Mouse (Mus musculus) CH12.LX (cell line): ENCODE results near the gene Smyd3. TPM values are rescaled to one million over a fixed set of nuclear protein-coding genes. Genes with fewer than 3 reads are reported as not detected.

Experiments used
- DNase-seq: peaks from one replicate; pipeline ENCODE4 v3.0.0-alpha.2; 2013; ENCODE audit errors: extremely low read depth
- H3K27ac ChIP-seq: 2 replicates; pipeline ENCODE4 v1.5.1; 2012; ENCODE audit warnings: low read depth, mild to moderate bottlenecking, control low read depth, moderate library complexity; ENCODE audit not compliant: insufficient read depth
- H3K27me3 ChIP-seq: replicated peaks from 2 replicates; pipeline ENCODE3; 2012; ENCODE audit warnings: inconsistent platforms
- H3K36me3 ChIP-seq, 2 experiments: replicated peaks in 1 of 2; 2 replicates each; pipeline versions ENCODE3 to v1.6.1; 2012; ENCODE audit warnings: inconsistent platforms in 1 of 2, low read length in 1 of 2, mild to moderate bottlenecking in 1 of 2, mixed read lengths in 1 of 2, moderate library complexity in 1 of 2; ENCODE audit not compliant: control insufficient read depth in 1 of 2, insufficient read depth in 1 of 2
- H3K4me1 ChIP-seq, 2 experiments: 2 replicates each; pipeline ENCODE4 v1.6.1; 2012; ENCODE audit warnings: inconsistent platforms in 1 of 2, moderate library complexity in 1 of 2; ENCODE audit not compliant: insufficient read depth in 2 of 2, control insufficient read depth in 1 of 2
- H3K4me2 ChIP-seq: 2 replicates; pipeline ENCODE4 v1.6.1; 2012; ENCODE audit warnings: low read depth, mild to moderate bottlenecking, control low read depth; ENCODE audit not compliant: poor library complexity, insufficient read depth, severe bottlenecking
- H3K4me3 ChIP-seq, 3 experiments: fragments of 150-350 bp in 1 of 3; sonication (generic) in 1 of 3; replicated peaks in 1 of 3; 2 replicates each; pipeline versions ENCODE3 to v1.5.1; 2011 to 2012; ENCODE audit warnings: low read depth in 2 of 3, low read length in 2 of 3, mild to moderate bottlenecking in 2 of 3, moderate library complexity in 2 of 3, control low read depth in 1 of 3, improper control_type of control experiment in 1 of 3, inconsistent platforms in 1 of 3, mixed read lengths in 1 of 3; ENCODE audit not compliant: poor library complexity in 1 of 3
- H3K79me2 ChIP-seq: replicated peaks from 2 replicates; pipeline ENCODE4 v1.6.1; 2012; ENCODE audit warnings: mild to moderate bottlenecking, moderate library complexity; ENCODE audit not compliant: control insufficient read depth, poor library complexity, insufficient read depth, severe bottlenecking; ENCODE audit errors: extremely low read depth
- H3K9ac ChIP-seq: 2 replicates; pipeline ENCODE4 v1.6.1; 2012; ENCODE audit warnings: low read depth, mild to moderate bottlenecking, control low read depth, moderate library complexity; ENCODE audit not compliant: insufficient read depth
- H3K9me3 ChIP-seq: replicated peaks from 2 replicates; pipeline ENCODE3; 2012; ENCODE audit warnings: low read length, inconsistent platforms, mixed read lengths
- BHLHE40 ChIP-seq: IDR thresholded peaks from 2 replicates; pipeline ENCODE4 v1.6.1; 2011; ENCODE audit warnings: mild to moderate bottlenecking, low read depth, low read length, improper control_type of control experiment
- CHD2 ChIP-seq: IDR thresholded peaks from 2 replicates; pipeline ENCODE4 v1.6.1; 2011; ENCODE audit warnings: low read length, improper control_type of control experiment
- CTCF ChIP-seq, 2 experiments: IDR thresholded peaks in 1 of 2; conservative IDR thresholded peaks in 1 of 2; 2 replicates each; pipeline ENCODE4 v1.5.1; 2011 to 2012; ENCODE audit warnings: low read depth in 2 of 2, low read length in 2 of 2, improper control_type of control experiment in 1 of 2, inconsistent platforms in 1 of 2, mild to moderate bottlenecking in 1 of 2, moderate library complexity in 1 of 2
- GABPA ChIP-seq: IDR thresholded peaks from 2 replicates; pipeline ENCODE4 v1.6.1; 2012; ENCODE audit warnings: low read depth, low read length, improper control_type of control experiment, inconsistent platforms; ENCODE audit not compliant: insufficient replicate concordance
- HCFC1 ChIP-seq: IDR thresholded peaks from 2 replicates; pipeline ENCODE4 v1.6.1; 2012; ENCODE audit warnings: low read depth, mild to moderate bottlenecking, inconsistent platforms, low read length, improper control_type of control experiment
- IRF4 ChIP-seq: IDR thresholded peaks from 2 replicates; pipeline ENCODE4 v1.6.1; 2014; ENCODE audit warnings: low read depth, mild to moderate bottlenecking, inconsistent platforms, low read length, improper control_type of control experiment
- JUND ChIP-seq: conservative IDR thresholded peaks from 2 replicates; pipeline ENCODE4 v1.6.1; 2011; ENCODE audit warnings: low read depth, low read length, improper control_type of control experiment
- MAFK ChIP-seq: IDR thresholded peaks from 2 replicates; pipeline ENCODE4 v1.6.1; 2011; ENCODE audit warnings: low read length, improper control_type of control experiment; ENCODE audit not compliant: insufficient replicate concordance
- MAX ChIP-seq: IDR thresholded peaks from 2 replicates; pipeline ENCODE4 v1.6.1; 2011; ENCODE audit warnings: low read length, improper control_type of control experiment
- MAZ ChIP-seq: IDR thresholded peaks from 2 replicates; pipeline ENCODE4 v1.6.1; 2012; ENCODE audit warnings: low read depth, mild to moderate bottlenecking, inconsistent platforms, low read length, improper control_type of control experiment, moderate library complexity
- MXI1 ChIP-seq: IDR thresholded peaks from 2 replicates; pipeline ENCODE4 v1.6.1; 2011; ENCODE audit warnings: mild to moderate bottlenecking, low read depth, low read length, improper control_type of control experiment
- MYC ChIP-seq: IDR thresholded peaks from 2 replicates; pipeline ENCODE4 v1.6.1; 2011; ENCODE audit warnings: low read depth, mild to moderate bottlenecking, improper control_type of control experiment, low read length
- NELFE ChIP-seq: IDR thresholded peaks from 2 replicates; pipeline ENCODE4 v1.6.1; 2011; ENCODE audit warnings: low read depth, low read length, improper control_type of control experiment
- NRF1 ChIP-seq: IDR thresholded peaks from 2 replicates; pipeline ENCODE4 v1.6.1; 2014; ENCODE audit warnings: low read depth, mild to moderate bottlenecking, inconsistent platforms, low read length, improper control_type of control experiment, moderate library complexity
- PAX5 ChIP-seq: IDR thresholded peaks from 2 replicates; pipeline ENCODE4 v1.6.1; 2012; ENCODE audit warnings: low read length, inconsistent platforms, mixed read lengths
- SMC3 ChIP-seq: IDR thresholded peaks from 2 replicates; pipeline ENCODE4 v1.6.1; 2011; ENCODE audit warnings: low read depth, low read length, improper control_type of control experiment
- TBP ChIP-seq: conservative IDR thresholded peaks from 2 replicates; pipeline ENCODE4 v1.6.1; 2011; ENCODE audit warnings: low read depth, low read length, improper control_type of control experiment
- TCF12 ChIP-seq: IDR thresholded peaks from 2 replicates; pipeline ENCODE4 v1.6.1; 2014; ENCODE audit warnings: low read depth, mild to moderate bottlenecking, inconsistent platforms, low read length, improper control_type of control experiment
- dilution Hi-C: fragments of 300-500 bp; cut with MboI; formaldehyde crosslinking; loops from 2 replicates; pipeline ENCODE4 v1.14.3; 2020; ENCODE audit warnings: low sequenced_read_pairs; ENCODE audit not compliant: extremely low pct_unique_long_range_greater_than_20kb, extremely low pct_ligation_motif_present
- in situ Hi-C: fragments of 300-500 bp; cut with MboI; formaldehyde crosslinking; loops from 3 replicates; pipeline ENCODE4 v1.14.3; 2019; ENCODE audit warnings: low sequenced_read_pairs, low pct_ligation_motif_present, low pct_unique_long_range_greater_than_20kb, mixed read lengths
- polyA plus RNA-seq: library from polyadenylated mRNA; unstranded; fragments of >175 nt; gene quantifications from 2 replicates; pipeline ENCODE4 v1.2.1, GENCODE M21; 2012; ENCODE audit warnings: low read depth; ENCODE audit not compliant: insufficient read length
- total RNA-seq, 2 experiments: library from RNA; depleted of rRNA; stranded (reverse); fragments of 300-350 nt in 1 of 2; fragments of >200 nt in 1 of 2; gene quantifications; 2 replicates each; pipeline ENCODE4 v1.2.3; 2012 to 2014

Gene Smyd3
- total and polyA plus RNA-seq, 3 experiments: 11.4 to 12.5 (median 11.8) TPM

- no peak for DNase-seq
- Histone ChIP-seq H3K9me3 (peaks cover 12% of the 10 kb centered on the region), H3K27ac (no peak overlapping the region), H3K4me1 (no peaks in the 10 kb centered on the region), H3K9ac (no peak overlapping the region), H3K36me3 (peaks cover 0 to 20% of the 10 kb centered on the region in 2 experiments), H3K4me3 (no peak overlapping the region), H3K79me2 (no peaks in the 10 kb centered on the region), H3K4me2 (no peak overlapping the region), H3K27me3 (no peaks in the 10 kb centered on the region)
- no peak for TF ChIP-seq JUND
- peak in 1 of 2 experiments; percentile 46; a peak in 2 of 4 replicates for TF ChIP-seq CTCF (conservative IDR thresholded peaks at IDR 0.05 in 1 of 2, IDR thresholded peaks at IDR 0.05 in 1 of 2; ENCODE audit: low read depth in 2 of 2, low read length in 2 of 2)
- TF ChIP-seq HCFC1: no peak
- no peak for TF ChIP-seq SMC3
- dilution Hi-C loops (no loop called here), in situ Hi-C loops (no loop called here)
Observed at GRCm38 (mm10) chr1:179476461-179477156, 41.2 kb downstream of the Smyd3 start.

GRCm38 (mm10) chr1:179474776-179475175 lies 43.1 kb downstream of the Smyd3 start:
- TF ChIP-seq MAZ (no peak), GABPA (no peak), PAX5 (no peak), NELFE (no peak), CHD2 (no peak), MAFK (no peak), IRF4 (no peak), MAX (no peak), TCF12 (no peak), BHLHE40 (no peak), NRF1 (no peak), TBP (no peak), MYC (no peak), MXI1 (no peak)
- dilution Hi-C loops (no loop called here), in situ Hi-C loops (no loop called here)
- Histone ChIP-seq H3K4me1 (no peaks in the 10 kb centered on the region), H3K27me3 (no peaks in the 10 kb centered on the region), H3K9ac (no peak overlapping the region), H3K4me2 (no peak overlapping the region), H3K27ac (no peak overlapping the region), H3K36me3 (peaks cover 0 to 23% of the 10 kb centered on the region in 2 experiments), H3K9me3 (peaks cover 13% of the 10 kb centered on the region), H3K4me3 (no peak overlapping the region), H3K79me2 (no peaks in the 10 kb centered on the region)
- DNase-seq: no peak
